Mouse (Mus musculus): ENCODE measurements around the gene Plin3.

Gene Plin3

DNA sequence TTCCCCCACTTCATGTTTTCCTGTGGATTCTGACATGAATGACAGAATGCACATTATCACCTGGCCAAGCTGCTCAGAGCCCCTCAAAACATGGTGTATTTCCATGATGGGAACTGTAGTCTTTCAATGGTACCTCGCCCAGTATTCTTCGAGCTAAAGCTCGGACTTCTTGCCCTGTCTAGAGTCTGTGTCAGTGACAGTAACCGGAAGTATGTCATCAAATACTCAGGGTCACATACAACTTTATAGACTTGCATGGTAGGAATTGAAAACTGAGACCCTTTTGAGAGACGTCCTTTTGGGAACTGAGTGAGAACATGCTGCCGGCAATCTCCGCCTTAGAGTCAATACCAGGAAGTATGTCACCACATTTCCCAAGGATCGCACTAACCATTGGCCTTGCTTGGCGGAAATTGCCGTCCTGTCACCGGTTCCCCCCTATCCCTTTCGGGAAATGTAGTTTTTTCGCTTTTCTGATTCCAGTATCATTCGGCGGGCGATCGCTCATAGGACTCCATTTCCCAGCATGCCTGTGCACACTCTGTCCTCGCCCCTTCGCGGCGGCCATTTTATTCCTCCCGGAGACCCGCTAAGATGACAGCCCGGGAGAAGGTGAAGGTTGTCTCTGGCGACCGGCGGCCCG is 36.3 kb downstream of the Plin3 start, which contains the start of gene Fem1a:
Fem1a (plus strand) TSS at position 572 of the 643 bp plus-strand sequence.
- ChIA-PET CTCF (interaction anchor here (0.6 to 3.2 kb wide), 91 partner anchors 8 to 554 kb away, joined by 3 to 46 read pairs (median 4); partner anchors contain the start of genes Dpp9 (in 3 of the 4), Ticam1 (in 2 of the 4), Catsperd (in 1 of the 4) and Hdgfl2 (in 1 of the 4)), POLR2A (interaction anchor here (0.6 to 64.8 kb wide), 58 partner anchors 8 to 417 kb away, joined by 3 to 2494 read pairs (median 4); partner anchors contain the start of genes Dpp9 (in 4 of the 4), Arrdc5 (in 2 of the 4), Kdm4b (in 2 of the 4) and Ticam1 (in 2 of the 4))

DNA sequence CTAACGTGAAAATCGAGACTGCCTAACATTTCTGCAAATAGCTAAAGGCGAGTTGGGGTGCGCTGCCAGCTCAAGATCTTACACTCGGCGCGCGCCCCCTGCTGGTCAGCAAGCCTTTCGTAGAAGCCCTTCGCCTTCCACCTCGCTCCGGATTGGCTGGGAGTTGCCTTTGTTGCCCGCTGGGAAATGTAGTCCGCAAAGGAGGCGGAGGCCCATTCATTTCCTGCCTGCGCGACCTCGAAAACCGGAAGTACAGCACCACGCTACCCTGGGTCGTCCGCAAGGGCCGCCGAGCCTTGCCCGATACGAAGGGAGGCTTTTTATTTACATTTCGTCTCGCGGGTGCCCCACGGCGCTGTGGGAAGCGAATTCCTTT is 36.8 kb downstream of the Plin3 start:
- CTCF ChIA-PET: interaction anchor here (0.6 to 3.2 kb wide), 114 partner anchors 8 to 553 kb away, joined by 3 to 46 read pairs (median 4); partner anchors contain the start of genes Dpp9 (in 3 of the 4), Ticam1 (in 3 of the 4), Catsperd (in 1 of the 4) and Hdgfl2 (in 1 of the 4)
- POLR2A ChIA-PET: interaction anchor here (0.6 to 64.8 kb wide), 71 partner anchors 8 to 741 kb away, joined by 3 to 2494 read pairs (median 4); partner anchors contain the start of genes Dpp9 (in 4 of the 4), Arrdc5 (in 2 of the 4), Kdm4b (in 2 of the 4) and Ranbp3 (in 2 of the 4)

DNA sequence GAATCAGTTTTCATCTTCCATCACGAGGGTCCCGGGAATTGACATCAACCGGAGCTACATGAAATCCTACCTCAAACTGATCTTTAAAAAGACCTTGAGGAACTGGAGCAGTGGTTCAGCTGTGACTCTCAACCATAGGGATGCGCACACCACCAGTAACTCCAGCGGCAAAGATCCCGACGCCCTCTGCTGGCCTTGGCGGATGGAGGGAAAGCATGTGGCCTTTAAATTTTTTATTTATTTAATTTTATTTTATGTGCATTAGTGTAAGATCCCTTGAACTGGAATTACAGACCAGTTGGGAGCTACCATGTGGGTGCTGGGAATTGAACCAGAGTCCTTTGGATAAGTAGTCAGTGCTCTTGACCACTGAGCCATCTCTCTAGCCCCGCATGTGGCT is 37.2 kb downstream of the Plin3 start:
- ChIA-PET POLR2A (interaction anchor here (0.6 to 64.8 kb wide), 73 partner anchors 8 to 741 kb away, joined by 3 to 2494 read pairs (median 4); partner anchors contain the start of genes Dpp9 (in 4 of the 4), Arrdc5 (in 2 of the 4), Kdm4b (in 2 of the 4) and Ranbp3 (in 2 of the 4)), CTCF (interaction anchor here (0.6 to 3.2 kb wide), 115 partner anchors 9 to 553 kb away, joined by 3 to 46 read pairs (median 4); partner anchors contain the start of genes Dpp9 (in 3 of the 4), Ticam1 (in 3 of the 4), Catsperd (in 1 of the 4) and Hdgfl2 (in 1 of the 4))

- CTCF ChIA-PET: interaction anchor here in 3 of 4 experiments (0.6 to 3.2 kb wide), 58 partner anchors 8 to 542 kb away, joined by 3 to 46 read pairs (median 5); partner anchors contain the start of genes Dpp9 (in 2 of the 3), Hdgfl2 (in 1 of the 3), Kdm4b (in 1 of the 3) and Plin3 (in 1 of the 3)
- POLR2A ChIA-PET: interaction anchor here in 3 of 4 experiments (0.6 to 64.8 kb wide), 27 partner anchors 8 to 418 kb away, joined by 3 to 2494 read pairs (median 6); partner anchors contain the start of genes Uhrf1 (in 2 of the 3), Arrdc5 (in 1 of the 3), Chaf1a (in 1 of the 3) and Dpp9 (in 1 of the 3)
These were observed 38.0 kb downstream of the Plin3 start for GRCm38 (mm10) chr17:56254695-56255094.

GRCm38 (mm10) chr17:56251136-56251829 is 41.4 kb downstream of the Plin3 start:
- CTCF ChIA-PET: interaction anchor here in 3 of 4 experiments (0.7 to 1.9 kb wide), 14 partner anchors 10 to 211 kb away, joined by 3 to 14 read pairs (median 4); partner anchors contain the start of gene Dpp9 (in 1 of the 3)

DNA sequence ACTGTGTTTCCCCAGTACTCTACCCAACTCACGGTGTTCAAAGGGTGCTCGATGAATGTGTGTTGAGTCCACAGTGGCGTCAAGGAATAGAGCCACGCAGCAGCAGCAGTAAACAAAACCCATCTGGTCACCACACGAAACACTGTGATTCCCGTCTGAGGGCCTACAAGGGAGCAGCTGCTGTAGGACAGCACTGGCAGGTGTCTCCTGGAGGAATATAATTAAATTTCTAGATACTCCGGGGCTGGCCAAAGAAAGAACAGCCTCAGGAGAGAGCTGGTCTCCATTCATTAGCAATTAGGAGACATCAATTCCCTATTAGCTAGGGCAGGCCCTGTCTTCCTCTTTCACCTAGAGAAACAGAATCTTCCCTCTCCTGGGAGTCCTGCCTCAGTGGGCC is 47.1 kb downstream of the Plin3 start:
- CTCF ChIA-PET: interaction anchor here in 2 of 4 experiments (0.6 to 1.1 kb wide), 2 partner anchors 9 to 175 kb away, joined by 3 to 4 read pairs; no protein-coding TSS in a partner anchor
- POLR2A ChIA-PET: interaction anchor here in 1 of 4 experiments (0.6 to 1.5 kb wide), 4 partner anchors 10 to 588 kb away, joined by 3 to 4 read pairs (median 3); partner anchors contain the start of gene Hdgfl2

More at GRCm38 (mm10) chr17:56251136-56251829, 41.4 kb downstream of the Plin3 start:
- POLR2A ChIA-PET: interaction anchor here in 3 of 4 experiments (0.6 to 1.9 kb wide), 19 partner anchors 10 to 229 kb away, joined by 3 to 9 read pairs (median 3); partner anchors contain the start of gene Dpp9 (in 2 of the 3)

GRCm38 (mm10) chr17:56241541-56242401 is 50.9 kb downstream of the Plin3 start:
- CTCF ChIA-PET: interaction anchor here in 3 of 4 experiments (0.5 to 3.9 kb wide), 21 partner anchors 9 to 290 kb away, joined by 3 to 46 read pairs (median 4); partner anchors contain the start of gene Fem1a (in 1 of the 3)
- POLR2A ChIA-PET: interaction anchor here (0.5 to 2.6 kb wide), 64 partner anchors 8 to 523 kb away, joined by 3 to 45 read pairs (median 4); partner anchors contain the start of genes Dpp9 (in 3 of the 4), Chaf1a (in 2 of the 4), Dus3l (in 1 of the 4) and Fem1a (in 1 of the 4)

GRCm38 (mm10) chr17:56233818-56234469 is 58.7 kb downstream of the Plin3 start:
- ChIA-PET POLR2A (interaction anchor here in 3 of 4 experiments (0.6 to 3.0 kb wide), 11 partner anchors 8 to 59 kb away, joined by 3 to 15 read pairs (median 3); partner anchors contain the start of gene Dpp9 (in 1 of the 3)), CTCF (interaction anchor here in 3 of 4 experiments (0.6 to 1.9 kb wide), 4 partner anchors 17 to 30 kb away, joined by 3 to 4 read pairs (median 4); no protein-coding TSS in a partner anchor)

DNA sequence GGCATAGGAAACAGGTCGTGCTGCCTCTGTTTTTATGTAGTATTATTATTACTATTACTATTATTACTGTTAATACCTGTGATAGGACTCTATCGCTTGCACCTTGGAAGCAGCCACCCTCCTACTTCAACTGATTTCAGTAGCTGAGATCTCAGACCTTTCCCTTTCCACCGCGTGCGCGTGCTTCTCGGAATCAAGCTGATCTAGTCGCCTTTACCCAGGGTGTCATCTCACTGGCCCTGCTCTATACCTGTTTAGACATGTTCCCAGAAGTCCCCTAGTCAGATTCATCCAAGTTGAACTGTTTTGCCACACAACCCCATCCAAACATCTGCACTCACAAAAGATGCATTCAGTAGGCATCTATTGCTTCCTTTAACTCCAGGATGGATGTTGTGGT is 59.3 kb downstream of the Plin3 start:
- CTCF ChIA-PET: interaction anchor here in 3 of 4 experiments (0.6 to 1.9 kb wide), 4 partner anchors 18 to 31 kb away, joined by 3 to 4 read pairs (median 4); no protein-coding TSS in a partner anchor
- POLR2A ChIA-PET: interaction anchor here in 2 of 4 experiments (0.7 to 3.0 kb wide), 8 partner anchors 8 to 59 kb away, joined by 3 to 15 read pairs (median 3); no protein-coding TSS in a partner anchor

GRCm38 (mm10) chr17:56229943-56230342 is 62.7 kb downstream of the Plin3 start:
- CTCF ChIA-PET: no interaction called here
- POLR2A ChIA-PET: interaction anchor here in 2 of 4 experiments (0.8 to 1.3 kb wide), 3 partner anchors 10 to 26 kb away, joined by 3 to 4 read pairs (median 4); no protein-coding TSS in a partner anchor

All from embryonic stem cell, embryonic (primary cell).